Mouse (Mus musculus) neural tube, embryonic 10.5 days (tissue): ENCODE results near the gene Hoxb8.
A peak's percentile ranks its signal among the peaks of the same experiment; 100 is the strongest.

Experiments used
- DNase-seq: peaks from one replicate; pipeline ENCODE4 v3.0.0-alpha.2; 2017; ENCODE audit warnings: low spot score; ENCODE audit errors: extremely low spot score

Hoxb8 gene

DNA sequence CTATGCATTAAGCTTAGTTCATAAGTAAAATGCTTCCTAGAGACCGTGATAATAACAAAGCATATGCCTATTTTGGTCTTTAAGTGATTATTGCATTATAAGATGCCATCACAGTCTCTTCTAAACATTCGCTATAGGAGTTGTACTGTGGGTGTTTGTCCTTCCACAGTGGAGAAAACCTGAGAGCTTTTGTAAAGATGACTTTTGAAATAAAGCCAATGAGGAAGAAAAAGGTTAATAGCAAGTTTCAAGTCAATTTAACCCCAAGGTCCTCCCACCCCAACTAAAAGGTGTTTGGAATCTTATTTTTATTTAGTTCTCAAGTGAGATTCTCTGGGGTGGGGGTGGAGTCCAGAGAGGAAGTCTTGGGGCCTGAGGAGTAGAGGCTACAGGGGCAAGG, 31.4 kb downstream of the Hoxb8 start:
- DNase-seq = no peak

DNA sequence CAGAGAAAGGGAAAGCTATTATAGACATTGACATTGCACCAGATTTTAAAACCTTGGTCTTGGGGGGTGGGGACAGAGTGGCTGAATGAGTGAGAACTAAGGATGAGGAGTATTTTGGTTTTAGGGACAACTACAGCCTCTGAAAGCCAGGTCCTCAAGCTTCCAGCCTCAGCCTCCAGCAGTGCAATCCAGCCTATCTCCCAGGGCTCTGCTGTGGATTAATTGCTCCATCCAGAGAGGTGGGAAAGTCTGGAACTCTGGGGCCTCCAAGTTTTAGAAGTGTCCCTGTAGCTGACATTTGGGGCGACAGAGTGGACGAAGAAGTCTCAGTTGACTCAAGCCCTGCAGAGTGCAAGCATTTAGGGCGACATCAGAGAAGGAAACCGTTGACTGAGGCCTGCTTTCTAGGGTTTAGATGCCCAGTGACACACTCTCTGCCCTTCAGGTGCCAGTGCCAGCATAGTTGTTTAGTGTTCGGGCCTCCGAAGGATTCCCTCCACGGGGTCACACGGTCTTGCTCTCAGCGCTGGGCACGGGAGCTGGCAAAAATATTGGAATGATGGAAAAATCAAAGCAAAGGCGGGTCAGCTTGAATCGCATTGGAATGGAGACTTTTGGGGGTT, 32.2 kb downstream of the Hoxb8 start:
- DNase-seq = peak; percentile 61

DNA sequence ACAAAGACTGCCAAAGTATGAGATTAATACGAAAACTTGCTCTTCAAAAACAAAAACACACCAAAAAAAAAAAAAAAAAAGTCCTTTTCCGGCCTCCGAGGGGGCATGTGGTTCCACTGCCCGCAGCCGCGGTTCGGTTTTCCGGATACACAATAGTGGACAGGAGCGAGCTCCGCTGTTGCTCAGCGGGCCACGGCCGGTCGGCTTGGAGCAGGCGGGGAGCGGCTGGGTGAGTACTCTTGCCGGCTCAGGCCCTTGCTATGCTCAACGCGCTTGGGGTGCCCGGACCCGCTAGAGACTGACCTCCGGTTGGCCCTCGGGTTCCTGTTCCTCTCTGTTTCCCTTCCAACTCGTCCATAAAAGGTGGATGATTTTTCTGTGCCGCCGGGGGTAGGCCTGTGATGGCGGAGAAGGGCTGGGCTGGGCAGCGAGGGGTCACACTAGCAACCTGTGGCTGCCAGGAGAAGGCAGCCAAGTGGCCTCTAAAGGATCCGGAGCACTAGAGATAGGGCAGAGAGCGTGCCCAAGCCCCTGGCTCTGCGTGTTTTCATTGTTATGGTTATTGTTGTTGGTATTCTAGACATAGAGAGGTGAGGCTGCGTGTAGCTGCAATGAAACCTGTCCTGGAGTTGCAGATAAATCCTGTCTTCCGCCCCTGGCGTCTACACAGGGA, 33.1 kb downstream of the Hoxb8 start:
- DNase-seq = peak; percentile 63

DNA sequence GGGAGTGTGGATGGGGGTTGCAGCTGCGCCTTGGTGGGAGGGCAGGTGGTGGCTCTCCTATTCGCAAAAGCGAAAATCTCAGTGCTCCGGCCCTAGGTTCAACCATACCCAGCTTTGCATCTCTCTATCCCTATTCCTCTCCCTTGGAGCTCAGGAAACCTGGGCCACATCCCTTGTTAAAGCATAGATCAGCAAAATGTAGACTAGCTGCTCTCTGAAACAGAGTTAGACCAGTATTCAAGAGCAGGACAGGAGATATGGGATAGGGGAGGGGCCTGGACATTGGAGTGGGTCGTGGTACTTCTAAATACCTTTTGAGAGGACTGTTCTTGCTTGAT, 33.6 kb downstream of the Hoxb8 start:
- peak; percentile 66 for DNase-seq

DNA sequence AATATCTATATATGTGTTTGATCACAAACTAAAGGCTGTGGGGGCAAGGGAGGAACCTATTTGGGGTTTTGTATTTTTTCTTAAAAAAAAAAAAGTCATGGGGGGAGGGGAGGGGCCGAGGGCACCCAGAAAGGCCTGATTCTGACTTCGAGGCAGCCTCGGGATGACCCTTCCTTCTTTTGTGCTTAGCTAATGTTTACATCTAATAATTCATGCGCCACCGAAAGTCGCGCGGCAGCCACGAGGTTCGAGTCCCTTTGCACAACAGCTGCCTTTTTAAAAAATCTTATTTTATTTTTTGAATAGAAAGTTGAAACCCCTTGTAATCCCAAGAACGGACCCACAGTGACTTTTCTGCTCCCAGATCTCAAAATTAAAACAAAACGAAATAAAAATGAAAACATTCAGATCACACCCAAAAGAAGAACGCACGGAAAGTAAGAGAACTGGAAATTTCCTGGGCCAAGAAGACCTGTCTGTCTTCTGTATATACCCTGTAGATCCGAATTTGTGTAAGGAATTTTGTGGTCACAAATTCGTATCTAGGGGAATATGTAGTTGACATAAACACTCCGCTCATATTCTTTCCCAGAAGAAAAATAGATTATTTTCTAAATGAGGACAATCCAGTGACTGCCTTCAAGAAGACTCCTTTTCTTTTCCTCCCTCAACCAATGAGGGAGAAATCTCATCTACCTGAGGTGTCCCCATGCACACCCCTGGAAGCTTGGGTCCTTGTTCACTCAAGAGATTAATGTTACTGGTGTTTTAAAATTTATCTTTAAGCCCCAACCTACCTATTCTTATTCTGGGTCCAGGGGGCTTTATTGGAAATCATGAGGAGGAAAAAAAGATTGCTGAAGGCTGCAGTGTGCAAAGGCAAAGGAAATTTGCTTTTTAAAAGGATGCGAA, 35.2 kb downstream of the Hoxb8 start:
- DNase-seq = no peak

DNA sequence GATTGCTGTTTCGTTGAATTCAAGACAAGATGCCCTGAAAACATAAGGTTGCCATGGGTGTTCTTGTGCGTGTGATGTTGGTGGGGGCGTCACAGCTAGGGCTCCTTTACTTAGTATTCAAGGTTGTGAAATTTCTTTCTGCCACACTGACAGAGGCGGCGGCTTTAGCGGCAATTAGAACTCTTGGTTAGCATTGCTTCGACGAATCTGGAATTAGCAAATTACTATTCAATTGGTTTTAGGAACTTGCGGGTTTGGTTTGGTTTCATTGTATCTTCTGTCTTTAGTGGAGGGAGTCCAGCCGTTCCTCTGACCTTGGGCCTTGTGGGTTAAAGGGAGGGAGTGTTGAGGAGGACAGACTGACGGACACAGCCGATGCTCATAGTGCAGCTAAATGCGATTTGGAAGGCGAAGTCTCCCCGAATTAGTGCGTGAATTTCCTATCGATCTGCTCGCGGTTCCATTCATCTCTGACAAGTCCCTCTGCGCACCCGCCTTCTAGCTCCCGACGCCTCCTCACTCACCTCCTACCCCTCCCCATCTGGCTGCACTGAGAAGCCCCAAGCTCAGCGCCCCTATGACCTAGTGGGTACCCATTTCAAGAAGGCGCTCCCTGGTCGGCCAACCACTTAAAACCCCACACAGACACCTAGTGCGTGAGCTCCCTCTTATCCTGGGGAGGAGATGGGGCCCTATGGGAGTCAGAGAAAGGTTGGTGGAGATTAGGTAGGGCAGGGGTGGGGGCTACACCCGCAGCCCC, 36.1 kb downstream of the Hoxb8 start, which contains the start of gene Hoxb4:
TSS of gene Hoxb4 (plus strand) at position 660 of the 760 bp plus-strand sequence.
- no peak for DNase-seq

DNA sequence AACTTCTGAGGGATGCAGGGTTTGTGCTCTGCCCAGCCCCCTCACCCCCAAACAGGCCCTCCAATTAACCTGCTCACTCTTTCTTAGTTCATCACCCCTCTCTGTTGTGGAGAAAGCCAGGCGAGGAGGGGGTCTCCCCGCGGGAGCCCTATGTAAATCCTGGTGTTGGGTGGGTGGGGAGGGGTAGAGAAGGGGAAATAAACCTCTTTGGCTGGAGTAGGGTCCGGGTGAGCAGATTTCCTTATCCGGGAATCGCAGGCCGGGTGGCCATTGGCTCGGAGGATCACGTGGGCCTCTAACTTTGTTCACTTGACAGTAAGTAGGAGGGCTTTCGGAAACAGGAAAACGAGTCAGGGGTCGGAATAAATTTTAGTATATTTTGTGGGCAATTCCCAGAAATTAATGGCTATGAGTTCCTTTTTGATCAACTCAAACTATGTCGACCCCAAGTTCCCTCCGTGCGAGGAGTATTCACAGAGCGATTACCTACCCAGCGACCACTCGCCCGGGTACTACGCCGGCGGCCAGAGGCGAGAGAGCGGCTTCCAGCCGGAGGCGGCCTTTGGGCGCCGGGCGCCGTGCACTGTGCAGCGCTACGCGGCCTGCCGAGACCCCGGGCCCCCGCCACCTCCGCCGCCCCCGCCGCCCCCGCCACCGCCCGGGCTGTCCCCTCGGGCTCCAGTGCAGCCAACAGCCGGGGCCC, 36.8 kb downstream of the Hoxb8 start:
- DNase-seq = no peak

DNA sequence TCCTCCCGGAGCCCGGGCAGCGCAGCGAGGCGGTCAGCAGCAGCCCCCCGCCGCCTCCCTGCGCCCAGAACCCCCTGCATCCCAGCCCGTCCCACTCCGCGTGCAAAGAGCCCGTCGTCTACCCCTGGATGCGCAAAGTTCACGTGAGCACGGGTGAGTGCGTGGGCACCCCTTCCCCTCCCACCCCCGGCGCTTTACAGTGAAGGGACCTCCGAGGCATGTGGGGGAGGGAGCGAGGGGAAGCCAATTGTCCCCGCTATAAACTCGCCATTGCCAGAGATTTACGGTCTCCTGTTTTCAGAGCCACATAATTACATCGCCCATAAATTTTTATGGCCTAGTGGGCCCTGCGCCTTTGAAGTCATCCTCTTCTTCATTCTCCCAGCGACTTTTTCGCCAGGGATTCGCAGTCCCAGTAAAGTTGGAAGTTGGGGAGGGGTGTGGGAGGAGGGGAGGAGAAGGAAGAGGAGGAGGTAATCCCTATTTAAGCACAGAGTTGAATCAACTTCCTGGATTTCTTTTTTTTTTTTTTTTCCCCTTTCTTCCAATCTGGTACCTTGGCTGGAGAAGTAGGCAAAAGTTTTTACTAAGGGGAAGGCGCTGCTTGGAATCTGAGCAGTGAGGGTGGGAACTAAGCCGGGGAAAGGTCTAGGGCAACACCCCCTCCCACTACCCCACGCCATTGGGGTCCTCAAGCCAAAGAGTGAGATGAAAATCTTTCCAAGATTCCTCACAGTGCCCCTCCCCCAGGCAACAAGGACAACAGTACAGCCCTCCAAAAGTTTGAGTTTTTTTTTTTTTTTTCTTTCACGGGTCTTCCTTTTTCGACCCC, 37.6 kb downstream of the Hoxb8 start:
- no peak for DNase-seq

DNA sequence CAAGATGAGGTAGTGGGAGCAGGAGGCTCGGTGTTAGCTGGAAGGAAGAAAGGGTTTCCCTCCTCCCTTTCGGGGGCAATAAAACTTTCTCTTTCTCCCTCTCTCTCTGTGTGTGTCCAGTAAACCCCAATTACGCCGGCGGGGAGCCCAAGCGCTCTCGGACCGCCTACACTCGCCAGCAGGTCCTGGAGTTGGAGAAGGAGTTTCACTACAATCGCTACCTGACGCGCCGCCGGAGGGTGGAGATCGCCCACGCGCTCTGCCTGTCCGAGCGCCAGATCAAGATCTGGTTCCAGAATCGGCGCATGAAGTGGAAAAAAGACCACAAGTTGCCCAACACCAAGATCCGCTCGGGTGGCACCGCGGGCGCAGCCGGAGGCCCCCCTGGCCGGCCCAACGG, 38.2 kb downstream of the Hoxb8 start:
- peak; percentile 67 for DNase-seq

DNA sequence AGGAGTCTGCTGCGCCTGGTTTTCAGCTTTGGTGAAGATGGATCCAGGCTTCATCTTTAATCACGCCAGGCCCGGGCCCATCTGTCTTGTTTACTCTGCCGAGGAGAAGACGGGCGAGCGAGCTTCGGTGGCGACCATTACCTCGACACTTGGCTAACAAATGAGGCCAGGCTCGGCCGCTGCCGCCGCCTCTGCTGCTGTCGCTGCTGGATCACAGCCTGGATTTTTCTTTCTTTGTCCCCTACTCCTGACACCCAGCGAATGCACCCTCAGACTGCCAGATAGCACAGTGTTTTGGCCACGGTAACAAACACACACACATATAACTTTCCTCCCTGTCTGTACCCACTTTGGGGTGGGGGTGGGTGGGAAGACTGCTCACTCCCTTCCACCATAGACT, 39.0 kb downstream of the Hoxb8 start:
- peak; percentile 61 for DNase-seq

DNA sequence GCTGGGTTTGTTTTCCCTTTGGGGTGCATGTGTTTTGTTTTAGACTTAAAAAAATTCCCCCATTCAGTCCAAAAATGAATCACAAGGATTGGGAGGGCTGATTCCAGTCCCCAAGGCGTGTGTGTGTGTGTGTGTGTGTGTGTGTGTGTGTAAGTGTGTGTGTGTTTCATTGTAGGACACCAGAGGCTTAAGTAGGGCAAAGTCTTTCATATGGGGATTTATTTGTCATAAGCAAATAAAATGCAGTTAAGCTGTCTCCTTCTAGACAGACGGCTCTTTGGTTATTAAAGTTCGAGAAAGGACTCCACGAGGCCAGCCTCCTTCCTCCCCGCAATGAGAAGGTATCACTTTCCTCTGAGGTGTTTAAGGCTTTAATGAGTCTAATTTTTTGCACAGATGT, 40.1 kb downstream of the Hoxb8 start:
- no peak for DNase-seq

DNA sequence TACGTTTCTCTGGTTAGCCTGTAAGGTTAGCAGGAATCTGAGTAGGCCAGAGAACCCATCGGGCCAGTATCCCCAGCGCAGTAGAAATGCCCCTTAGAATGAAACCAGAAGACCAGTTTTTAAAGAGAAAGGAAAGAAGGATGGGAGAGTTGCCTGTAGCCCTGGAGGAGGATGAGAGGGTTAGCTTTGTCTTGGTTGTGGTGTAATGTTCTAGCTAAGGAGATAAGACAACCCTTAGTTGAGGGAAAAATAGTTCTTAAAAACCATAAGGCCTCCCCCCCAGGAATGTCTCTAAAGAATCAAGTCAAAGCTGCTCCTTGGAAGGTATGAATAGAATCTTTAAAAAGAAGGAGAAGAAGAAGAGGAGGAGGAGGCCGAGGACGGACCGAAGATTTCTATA, 41.0 kb downstream of the Hoxb8 start:
- no peak for DNase-seq

DNA sequence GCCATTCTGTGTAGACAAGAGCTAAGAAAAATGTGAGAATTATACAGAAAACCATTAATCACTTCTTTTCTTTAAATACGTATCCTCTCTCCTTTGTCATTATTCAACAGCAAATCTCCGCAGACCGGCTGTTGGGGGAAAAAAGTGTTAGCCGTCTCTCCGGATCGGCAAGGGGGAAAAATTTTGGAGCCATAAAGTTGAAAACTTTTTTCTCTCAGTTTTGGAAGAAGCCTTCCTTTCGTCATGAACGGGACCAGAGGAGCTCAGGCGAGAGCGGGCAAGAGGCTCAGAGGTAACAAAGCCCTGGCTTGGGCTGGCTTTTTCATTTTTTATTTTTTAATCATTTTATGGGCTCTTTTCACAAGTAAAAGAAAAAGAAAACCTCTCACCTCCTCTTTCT, 41.4 kb downstream of the Hoxb8 start, which contains the start of gene Hoxb3:
TSS of gene Hoxb3 (plus strand) at position 173 of the 400 bp plus-strand sequence.
- no peak for DNase-seq

DNA sequence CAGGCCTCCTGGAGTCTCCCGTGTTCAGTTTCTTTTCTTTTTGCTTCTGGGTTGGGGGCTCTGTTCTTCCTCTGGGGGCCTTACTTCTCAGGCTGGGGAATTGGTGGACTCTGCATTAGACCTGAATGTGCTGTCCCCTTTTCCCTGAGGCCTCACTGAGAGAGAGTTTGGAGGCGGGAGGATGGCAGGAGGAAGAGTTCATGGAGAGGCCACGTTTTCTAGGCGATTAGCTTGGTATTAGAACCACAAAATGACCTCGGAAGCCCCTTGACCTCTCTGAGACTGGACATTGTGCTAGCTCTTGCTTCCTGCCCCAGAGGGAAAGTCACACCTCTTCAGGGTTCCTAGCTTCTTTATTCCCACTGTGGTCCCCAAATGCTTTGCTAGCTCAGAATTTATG, 42.4 kb downstream of the Hoxb8 start:
- DNase-seq = no peak

DNA sequence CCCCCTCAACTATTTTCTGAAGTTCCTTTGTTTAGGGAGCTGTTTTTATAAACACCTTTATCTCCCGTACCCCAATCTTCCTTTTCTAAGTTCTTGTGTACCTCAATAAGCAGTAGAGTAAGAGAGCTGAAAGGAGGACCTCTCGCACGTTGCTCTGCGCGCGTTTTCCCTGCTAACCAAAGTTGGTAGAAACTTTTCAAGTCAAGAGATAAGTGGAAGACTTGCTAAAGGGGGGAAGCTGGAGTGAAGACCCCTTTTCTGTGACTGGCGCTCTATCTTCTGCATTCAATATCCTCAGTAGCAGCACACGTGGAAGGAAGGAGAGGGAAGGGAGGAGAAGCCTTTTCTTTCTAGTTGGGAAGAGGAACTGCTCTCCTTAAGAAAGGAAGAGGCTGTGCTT, 43.3 kb downstream of the Hoxb8 start:
- DNase-seq = no peak

DNA sequence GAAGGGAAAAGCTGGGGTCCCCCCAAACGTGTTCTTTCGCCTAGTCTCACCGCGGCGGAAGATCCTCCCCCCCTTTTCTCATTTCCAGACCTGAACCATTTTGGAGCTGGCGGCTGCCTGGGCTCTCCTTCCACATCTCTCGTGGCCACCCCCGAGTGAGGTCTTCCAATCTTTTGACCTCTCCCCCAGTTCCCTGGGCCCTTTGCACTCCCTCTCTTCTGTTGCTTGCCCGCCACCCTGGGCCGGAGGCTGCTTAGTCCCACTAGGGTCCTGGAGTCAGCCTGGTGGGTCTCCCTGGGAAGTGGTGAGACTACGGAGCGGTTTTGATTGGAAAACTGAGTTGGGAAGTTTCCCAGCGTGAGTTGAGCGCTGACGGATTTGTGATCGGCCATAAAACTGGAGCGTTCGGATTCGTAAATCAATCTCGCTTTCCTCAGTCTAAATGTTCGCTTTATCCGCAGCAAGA, 44.1 kb downstream of the Hoxb8 start:
- DNase-seq = no peak

DNA sequence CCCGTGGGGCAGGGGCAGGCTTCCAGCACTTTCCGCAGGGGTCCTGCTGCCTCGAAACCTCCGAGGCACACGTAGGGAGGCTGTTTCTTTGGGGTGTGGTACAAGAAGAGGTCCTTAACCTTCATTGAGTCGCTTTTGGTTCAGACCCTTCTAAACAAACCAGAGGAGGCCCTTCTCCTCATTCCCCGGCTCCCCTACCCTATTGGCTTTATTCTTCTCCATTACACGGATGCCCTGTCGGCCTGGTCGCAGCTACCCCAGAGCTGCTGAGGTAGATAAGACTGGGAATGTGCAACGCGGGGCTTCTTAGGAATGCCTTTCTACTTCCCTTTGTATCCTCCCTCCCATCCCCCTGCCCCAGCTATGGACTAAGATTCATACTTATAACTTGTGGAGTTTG, 45.0 kb downstream of the Hoxb8 start:
- no peak for DNase-seq

DNA sequence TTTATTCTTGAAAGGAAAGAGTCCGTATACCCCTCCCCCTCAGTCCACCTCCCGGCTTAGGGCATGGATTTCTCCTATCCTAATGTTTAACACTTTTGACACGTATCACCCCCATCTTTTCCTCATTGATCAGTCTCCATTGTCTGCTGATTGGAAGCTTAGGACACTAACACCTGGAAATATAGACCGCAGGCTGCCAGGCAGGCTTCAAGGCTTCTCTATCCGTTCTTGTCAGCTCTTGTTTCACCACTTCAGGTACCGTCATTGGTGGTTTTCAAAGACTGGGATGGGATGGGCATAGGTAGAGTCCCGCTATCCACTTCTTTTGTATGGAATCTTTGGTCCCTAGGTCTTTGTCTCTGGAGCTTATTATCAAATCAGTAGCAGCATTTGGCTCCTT, 45.4 kb downstream of the Hoxb8 start:
- DNase-seq = no peak

DNA sequence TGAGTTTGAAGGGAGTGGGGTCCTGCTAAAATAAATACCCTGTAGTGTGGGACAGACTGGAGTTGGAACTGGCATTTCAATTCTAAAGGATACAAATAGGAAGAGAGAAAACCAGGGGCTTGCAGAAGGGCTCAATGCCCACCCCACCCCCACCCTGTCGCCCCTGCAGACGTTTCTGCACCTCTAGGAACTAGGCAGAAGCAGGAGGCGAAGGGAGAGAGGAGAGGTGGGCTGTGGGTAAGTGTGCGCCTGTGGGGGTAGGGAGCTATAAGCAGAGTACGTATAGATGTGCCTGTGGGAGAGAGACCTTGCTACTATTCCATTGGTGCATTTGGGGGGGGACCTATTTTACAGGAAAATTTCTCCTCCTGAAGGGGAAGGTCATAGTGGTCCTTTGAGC, 46.0 kb downstream of the Hoxb8 start:
- DNase-seq = no peak

DNA sequence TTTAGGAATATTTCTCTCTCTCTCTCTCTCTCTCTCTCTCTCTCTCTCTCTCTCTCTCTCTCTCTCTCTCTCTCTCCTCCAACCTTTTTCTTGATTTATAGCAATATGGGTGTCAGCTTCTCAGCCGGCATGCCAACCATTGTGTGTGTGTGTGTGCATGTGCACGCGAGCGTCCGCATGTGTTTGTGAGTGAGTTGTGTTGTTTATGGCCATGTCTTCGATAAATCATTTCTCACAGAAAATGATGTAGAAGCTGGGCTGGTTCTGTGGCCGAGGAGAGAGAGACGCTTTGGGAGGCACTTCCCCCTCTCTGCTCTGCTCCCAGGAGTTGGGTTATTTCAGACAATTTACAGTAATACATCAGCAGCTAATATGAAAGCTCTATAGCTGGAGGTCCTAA, 46.9 kb downstream of the Hoxb8 start:
- DNase-seq = no peak
